Mouse (Mus musculus) lung, adult 18-20 months (tissue): ENCODE data around the gene Rcn3.
"Not testable (repeated sequence)": the region's sequence is repeated elsewhere in the genome, so short reads cannot be mapped to it uniquely, and the experiment has no call there.

Experiments
- DNase-seq, 2 experiments: peaks; one replicate each; pipeline ENCODE4 v3.0.0; 2022; ENCODE audit warnings: mixed read lengths in 2 of 2

Gene Rcn3

GRCm38 (mm10) chr7:45092048-45092447 lies at the start of gene Rcn3:
TSS of gene Rcn3 (minus strand) at chr7:45092221.
- DNase-seq: peak; percentile 72 to 73

- no peak for DNase-seq
These were observed 49.3 kb upstream of the Rcn3 start for GRCm38 (mm10) chr7:45141319-45141718.

GRCm38 (mm10) chr7:45139904-45140723 lies 48.1 kb upstream of the Rcn3 start:
- DNase-seq: no peak

- no peak for DNase-seq
These were observed 46.4 kb upstream of the Rcn3 start for GRCm38 (mm10) chr7:45138403-45138802.

GRCm38 (mm10) chr7:45137171-45138006 lies 45.4 kb upstream of the Rcn3 start:
- DNase-seq: no peak

- DNase-seq: peak; percentile 93 to 96
These were observed 44.1 kb upstream of the Rcn3 start, which contains the start of the genes Gm45713 and Flt3l for GRCm38 (mm10) chr7:45135993-45136567. TSS of gene Gm45713 (minus strand) at chr7:45136231. TSS of gene Flt3l (minus strand) at chr7:45136432.

- no peak for DNase-seq
These were observed 43.3 kb upstream of the Rcn3 start for GRCm38 (mm10) chr7:45135370-45135769.

- DNase-seq: peak in 1 of 2 experiments; percentile 57
These were observed 42.6 kb upstream of the Rcn3 start for GRCm38 (mm10) chr7:45134544-45135026.

- DNase-seq: no peak
These were observed 41.6 kb upstream of the Rcn3 start for GRCm38 (mm10) chr7:45133446-45134159.

- DNase-seq: no peak
These were observed 39.8 kb upstream of the Rcn3 start for GRCm38 (mm10) chr7:45131850-45132249.

GRCm38 (mm10) chr7:45129776-45130512 lies 37.9 kb upstream of the Rcn3 start:
- DNase-seq: no peak

- no peak for DNase-seq
These were observed 37.3 kb upstream of the Rcn3 start for GRCm38 (mm10) chr7:45129318-45129717.

GRCm38 (mm10) chr7:45128624-45129246 lies 36.7 kb upstream of the Rcn3 start, which contains the start of gene Rpl13a:
TSS of gene Rpl13a (minus strand) at chr7:45128761.
- peak; percentile 99 for DNase-seq

GRCm38 (mm10) chr7:45127700-45128224 lies 35.7 kb upstream of the Rcn3 start:
- no peak for DNase-seq

- no peak for DNase-seq
These were observed 35.1 kb upstream of the Rcn3 start for GRCm38 (mm10) chr7:45126844-45127699.

GRCm38 (mm10) chr7:45126147-45126843 lies 34.3 kb upstream of the Rcn3 start:
- DNase-seq: no peak

- not testable (repeated sequence) for DNase-seq
These were observed 33.6 kb upstream of the Rcn3 start for GRCm38 (mm10) chr7:45125649-45126048.

GRCm38 (mm10) chr7:45125144-45125600 lies 33.2 kb upstream of the Rcn3 start:
- DNase-seq: no peak
